Mouse (Mus musculus) cerebellum, adult 2 months (tissue): ENCODE measurements at regions not wholly inside any gene's neighbourhood (a gene's known extent, or its start where the extent isn't known, plus 50 kb on each side); places are given as distances from the start of the nearest gene placed in this dataset.

Source experiments
- DNase-seq, 2 experiments: peaks; one replicate each; pipeline ENCODE4 v3.0.0; 2021
- H3K27ac ChIP-seq: fragments of 200-500 bp; 2 replicates; pipeline ENCODE4 v1.5.1; 2012; ENCODE audit warnings: low read length, control low read depth, inconsistent platforms; ENCODE audit not compliant: insufficient read depth
- H3K27me3 ChIP-seq: fragments of 200-500 bp; 2 replicates; pipeline ENCODE4 v1.6.1; 2012; ENCODE audit warnings: inconsistent platforms, mild to moderate bottlenecking, low read length, moderate library complexity; ENCODE audit not compliant: control insufficient read depth, insufficient read depth
- H3K4me1 ChIP-seq: fragments of 200-500 bp; 2 replicates; pipeline ENCODE4 v1.6.1; 2011; ENCODE audit warnings: low read length; ENCODE audit not compliant: control insufficient read depth, insufficient read depth
- H3K4me3 ChIP-seq: fragments of 200-500 bp; replicated peaks from 2 replicates; pipeline ENCODE3; 2011; ENCODE audit warnings: mild to moderate bottlenecking, low read depth, low read length, control low read depth; ENCODE audit not compliant: insufficient read depth
- CTCF ChIP-seq: fragments of 200-500 bp; IDR thresholded peaks from 2 replicates; pipeline ENCODE4 v1.5.1; 2011; ENCODE audit warnings: low read depth, mild to moderate bottlenecking, control low read depth, low read length, moderate library complexity, borderline replicate concordance; ENCODE audit not compliant: insufficient read depth
- POLR2A ChIP-seq: fragments of 200-500 bp; IDR thresholded peaks from 2 replicates; pipeline ENCODE4 v1.6.1; 2011; ENCODE audit warnings: low read length, control low read depth, borderline replicate concordance; ENCODE audit not compliant: insufficient read depth
- whole genome bisulfite sequencing: fragments of 180-500 bp; shearing (Covaris S2); methylation state at CpG from one replicate; pipeline ENCODE4 v1.1.7; 2018; 5-methylcytosine and 5-hydroxymethylcytosine counted together

DNA sequence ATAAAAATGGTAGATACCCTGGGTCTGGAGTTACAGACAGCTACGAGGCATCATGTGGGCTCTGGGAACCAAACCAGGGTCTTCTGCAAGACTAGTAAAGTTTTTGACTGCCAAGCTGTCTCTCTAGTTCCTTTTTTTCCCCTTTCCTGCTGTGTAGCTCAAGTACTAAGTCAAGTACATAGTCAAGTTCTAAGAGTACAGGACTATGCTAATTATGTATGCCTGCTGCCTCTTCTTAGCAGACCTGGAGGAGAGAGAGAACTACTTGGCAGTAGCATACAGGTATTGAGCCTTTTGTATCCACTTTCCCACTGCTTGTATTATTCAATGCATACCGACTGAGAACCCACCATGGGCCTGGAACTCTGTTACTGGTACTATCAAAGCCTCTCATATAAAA, 166.4 kb upstream of the Sel1l start:
- DNase-seq: no peak
- H3K4me3 ChIP-seq: no peak overlapping the region
- no peaks in the 10 kb centered on the region for H3K4me1 ChIP-seq
- TF ChIP-seq CTCF: no peak
- TF ChIP-seq POLR2A: no peak
- no peak overlapping the region for H3K27ac ChIP-seq
- 77% methylated on average over 2 of the region's 2 CpGs for WGBS
- no peaks in the 10 kb centered on the region for H3K27me3 ChIP-seq

DNA sequence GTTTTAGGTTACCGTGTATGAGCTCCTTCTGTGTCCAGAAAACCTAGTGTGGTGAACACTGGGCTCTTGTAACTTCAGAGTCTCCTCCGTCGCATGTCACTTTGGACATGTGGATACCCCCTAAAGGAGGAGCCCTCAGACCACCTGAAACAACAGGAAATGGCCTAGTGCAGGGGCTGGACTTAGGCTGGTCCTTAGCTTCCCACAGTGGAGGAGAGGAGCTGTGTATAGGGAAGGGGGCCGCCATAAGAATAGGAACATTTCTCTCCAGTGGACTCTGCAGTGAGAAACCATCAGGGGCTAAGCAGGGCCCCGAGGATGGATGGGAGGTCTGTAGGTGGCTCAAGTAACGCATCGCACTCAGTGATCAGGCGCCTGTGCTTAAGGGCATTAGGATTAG, 165.0 kb upstream of the Sel1l start:
- H3K4me3 ChIP-seq: no peak overlapping the region
- TF ChIP-seq POLR2A (no peak), CTCF (no peak)
- 87% methylated on average over 8 of the region's 8 CpGs for WGBS
- no peak overlapping the region for H3K27ac ChIP-seq
- H3K4me1 ChIP-seq: no peaks in the 10 kb centered on the region
- H3K27me3 ChIP-seq: no peaks in the 10 kb centered on the region
- no peak for DNase-seq

DNA sequence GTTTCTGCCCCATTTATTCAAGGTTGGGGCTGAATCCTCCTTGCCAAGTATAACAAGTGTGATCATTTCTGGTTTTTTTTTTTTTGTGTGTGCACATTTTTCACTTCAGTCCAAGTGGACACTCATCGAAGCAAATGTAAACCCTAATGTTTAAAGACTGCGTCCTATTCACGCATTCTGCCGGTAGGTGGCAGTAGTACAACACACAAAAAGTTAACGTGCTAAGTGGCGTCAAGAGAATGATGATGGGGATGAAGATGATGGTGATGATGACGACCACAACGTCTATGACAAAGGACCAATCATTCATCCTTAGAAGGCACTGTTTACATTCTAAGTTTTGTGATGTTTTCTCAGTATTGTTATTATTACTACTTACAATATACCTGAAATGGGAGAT, 164.3 kb upstream of the Sel1l start:
- no peak overlapping the region for H3K4me3 ChIP-seq
- 7% methylated on average over 8 of the region's 8 CpGs for WGBS
- TF ChIP-seq POLR2A (no peak), CTCF (peak; percentile 32; the same call in 1 of the 2 replicates)
- peak in 1 of 2 experiments; percentile 3 for DNase-seq
- H3K27ac ChIP-seq: no peak overlapping the region
- H3K4me1 ChIP-seq: no peaks in the 10 kb centered on the region
- H3K27me3 ChIP-seq: no peaks in the 10 kb centered on the region

DNA sequence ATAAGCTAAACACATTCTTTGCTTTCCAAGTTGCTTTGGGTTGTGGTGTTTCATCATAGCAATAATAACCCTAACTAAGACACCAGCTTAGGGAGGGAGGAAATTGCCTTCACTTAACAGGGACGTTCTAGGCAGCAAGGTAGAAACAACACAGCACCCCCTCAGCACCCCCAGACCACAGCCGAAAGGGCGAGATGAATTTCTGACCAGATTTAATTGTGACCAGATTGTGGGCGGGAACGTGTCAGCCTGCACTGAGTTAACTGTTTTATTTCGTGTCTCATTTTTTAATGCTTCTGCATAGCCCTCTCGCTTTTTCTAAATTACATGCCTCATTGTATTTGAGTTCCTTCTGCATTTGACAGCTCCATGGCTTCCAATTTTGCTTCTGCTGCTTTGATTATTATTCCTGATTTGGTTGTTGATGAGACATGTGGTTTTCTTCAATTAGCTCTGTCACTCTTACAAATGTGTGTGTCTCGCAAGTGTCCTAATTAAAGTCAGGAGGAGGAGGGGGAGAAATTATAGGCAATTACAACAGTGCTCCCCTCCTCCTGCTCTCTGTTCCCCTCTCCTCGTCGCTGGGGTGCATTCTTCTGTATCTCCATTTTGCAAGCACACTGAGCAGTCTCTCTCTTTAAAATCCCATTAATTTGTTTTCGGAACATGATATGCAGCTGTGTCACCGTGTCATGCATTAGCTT, 155.6 kb upstream of the Sel1l start:
- no peak overlapping the region for H3K27ac ChIP-seq
- WGBS: 33% methylated on average over 12 of the region's 12 CpGs
- TF ChIP-seq POLR2A (no peak), CTCF (no peak)
- no peaks in the 10 kb centered on the region for H3K27me3 ChIP-seq
- H3K4me1 ChIP-seq: no peaks in the 10 kb centered on the region
- no peak for DNase-seq
- no peak overlapping the region for H3K4me3 ChIP-seq

DNA sequence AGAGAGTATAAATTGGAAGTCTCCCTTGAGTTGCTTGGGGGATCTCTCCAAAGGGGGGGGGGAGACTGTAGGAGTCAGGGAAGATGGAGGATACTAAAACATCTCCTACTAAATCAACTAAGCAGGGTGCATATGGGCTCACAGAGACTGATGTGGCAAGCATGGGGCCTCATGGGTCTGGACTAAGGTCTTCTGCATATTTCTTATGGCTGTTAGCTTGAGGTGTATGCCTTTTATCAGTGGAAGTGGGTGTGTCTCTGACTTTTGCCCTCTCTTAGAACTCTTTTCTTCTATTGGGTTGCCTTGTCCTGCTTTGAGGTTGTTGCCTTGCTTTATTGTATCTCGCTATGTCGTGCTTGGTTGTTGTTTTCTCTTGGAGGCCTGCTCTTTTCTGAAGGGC, 150.1 kb upstream of the Sel1l start:
- WGBS: 76% methylated on average over 2 of the region's 2 CpGs
- Histone ChIP-seq H3K4me1 (no peaks in the 10 kb centered on the region), H3K27ac (no peak overlapping the region), H3K27me3 (no peaks in the 10 kb centered on the region), H3K4me3 (no peak overlapping the region)
- TF ChIP-seq POLR2A: no peak
- TF ChIP-seq CTCF: no peak
- DNase-seq: no peak

- DNase-seq: no peak
- no peak overlapping the region for H3K27ac ChIP-seq
- no peaks in the 10 kb centered on the region for H3K4me1 ChIP-seq
- no peak overlapping the region for H3K4me3 ChIP-seq
- 83% methylated on average over 1 of the region's 1 CpGs for WGBS
- TF ChIP-seq POLR2A (no peak), CTCF (no peak)
- H3K27me3 ChIP-seq: no peaks in the 10 kb centered on the region
Measured at GRCm38 (mm10) chr12:91997404-91997803, 148.4 kb upstream of the Sel1l start.

DNA sequence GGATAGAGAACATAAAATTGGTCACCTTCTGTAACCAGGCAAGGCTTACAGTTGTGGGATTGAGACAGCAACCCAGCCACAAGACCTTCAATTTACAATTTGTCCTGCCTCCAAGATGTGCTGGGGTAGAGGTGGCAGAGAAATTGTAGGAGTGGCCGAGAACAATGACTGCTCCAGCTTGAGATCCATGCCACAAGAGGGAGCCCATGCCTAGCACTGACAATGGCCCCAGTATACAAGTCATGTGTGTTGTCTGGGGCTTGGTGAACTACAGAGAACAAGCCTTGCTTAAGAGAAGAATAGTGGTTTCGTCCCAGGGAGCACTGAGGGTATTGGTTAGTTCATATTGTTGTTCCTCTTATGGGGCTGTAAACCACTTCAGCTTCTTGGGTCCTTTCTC, 146.6 kb upstream of the Sel1l start:
- no peak overlapping the region for H3K27ac ChIP-seq
- no peak overlapping the region for H3K4me3 ChIP-seq

DNA sequence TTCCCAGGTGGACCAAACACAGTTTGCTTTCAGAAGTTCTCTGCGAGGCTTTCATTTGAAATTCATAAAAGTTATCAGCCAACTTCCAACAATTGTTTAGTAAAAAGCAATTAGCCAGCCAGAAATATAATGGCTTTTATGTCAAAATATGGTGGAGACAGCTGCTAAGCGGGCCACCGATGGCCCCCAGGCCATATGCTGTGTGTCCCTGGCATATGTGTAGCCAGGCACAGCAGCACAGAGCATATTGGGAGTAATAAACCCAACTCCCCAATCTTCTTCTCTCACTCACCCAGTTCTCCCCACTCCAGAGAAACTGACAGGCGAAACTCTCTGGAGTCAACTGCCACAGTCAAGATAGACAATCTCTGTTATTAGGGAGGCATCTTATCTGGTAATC, 137.5 kb upstream of the Sel1l start:
- Histone ChIP-seq H3K27ac (no peak overlapping the region), H3K27me3 (no peaks in the 10 kb centered on the region), H3K4me3 (no peak overlapping the region), H3K4me1 (no peaks in the 10 kb centered on the region)
- WGBS: 25% methylated on average over 4 of the region's 4 CpGs
- TF ChIP-seq CTCF (no peak), POLR2A (no peak)
- DNase-seq: no peak

More for the DNA sequence above, 146.6 kb upstream of the Sel1l start:
- Histone ChIP-seq H3K4me1 (no peaks in the 10 kb centered on the region), H3K27me3 (no peaks in the 10 kb centered on the region)
- 83% methylated on average over 2 of the region's 2 CpGs for WGBS
- no peak for TF ChIP-seq POLR2A
- TF ChIP-seq CTCF: no peak
- no peak for DNase-seq

GRCm38 (mm10) chr12:91980321-91980720, 131.4 kb upstream of the Sel1l start:
- 69% methylated on average over 7 of the region's 7 CpGs for WGBS
- no peak for DNase-seq
- Histone ChIP-seq H3K4me1 (no peaks in the 10 kb centered on the region), H3K4me3 (no peak overlapping the region), H3K27me3 (no peaks in the 10 kb centered on the region), H3K27ac (no peak overlapping the region)
- TF ChIP-seq CTCF: no peak
- no peak for TF ChIP-seq POLR2A
